Mouse (Mus musculus): ENCODE measurements around the gene Chst3.
A peak's percentile ranks its signal among the peaks of the same experiment; 100 is the strongest.

Gene Chst3

GRCm38 (mm10) chr10:60199378-60199777 lies 19.7 kb downstream of the Chst3 start:
- DNase-seq (ENCODE audit: low read depth, low spot score), result no peak

GRCm38 (mm10) chr10:60197406-60197821 lies 21.6 kb downstream of the Chst3 start:
- DNase-seq (ENCODE audit: low read depth, low spot score), result no peak

GRCm38 (mm10) chr10:60196971-60197370 lies 22.1 kb downstream of the Chst3 start:
- DNase-seq (ENCODE audit: low read depth, low spot score), result no peak

- no peak for DNase-seq (ENCODE audit: low read depth, low spot score)
These were observed 24.0 kb downstream of the Chst3 start for GRCm38 (mm10) chr10:60195087-60195486.

- DNase-seq (ENCODE audit: low read depth, low spot score), result peak; percentile 82
These were observed 25.3 kb downstream of the Chst3 start for GRCm38 (mm10) chr10:60193532-60194423.

- peak; percentile 92 for DNase-seq (ENCODE audit: low read depth, low spot score)
These were observed 27.3 kb downstream of the Chst3 start for GRCm38 (mm10) chr10:60191796-60192195.

GRCm38 (mm10) chr10:60189534-60190186 lies 29.4 kb downstream of the Chst3 start:
- no peak for DNase-seq (ENCODE audit: low read depth, low spot score)

GRCm38 (mm10) chr10:60186191-60186945 lies 32.7 kb downstream of the Chst3 start:
- DNase-seq (ENCODE audit: low read depth, low spot score), result peak; percentile 72

- no peak for DNase-seq (ENCODE audit: low read depth, low spot score)
These were observed 33.9 kb downstream of the Chst3 start for GRCm38 (mm10) chr10:60185023-60185709.

- peak; percentile 86 for DNase-seq (ENCODE audit: low read depth, low spot score)
These were observed 43.8 kb downstream of the Chst3 start for GRCm38 (mm10) chr10:60175306-60175705.

- DNase-seq (ENCODE audit: low read depth, low spot score), result peak; percentile 26
These were observed 44.6 kb downstream of the Chst3 start for GRCm38 (mm10) chr10:60174506-60174905.

GRCm38 (mm10) chr10:60173035-60173434 lies 46.0 kb downstream of the Chst3 start:
- DNase-seq (ENCODE audit: low read depth, low spot score), result no peak

- DNase-seq (ENCODE audit: low read depth, low spot score), result no peak
These were observed 46.8 kb downstream of the Chst3 start for GRCm38 (mm10) chr10:60172306-60172705.

GRCm38 (mm10) chr10:60171368-60171767 lies 47.7 kb downstream of the Chst3 start:
- DNase-seq (ENCODE audit: low read depth, low spot score), result no peak

- peak; percentile 80 for DNase-seq (ENCODE audit: low read depth, low spot score)
These were observed 48.6 kb downstream of the Chst3 start for GRCm38 (mm10) chr10:60170326-60171089.

- DNase-seq (ENCODE audit: low read depth, low spot score), result no peak
These were observed 50.1 kb downstream of the Chst3 start for GRCm38 (mm10) chr10:60168960-60169359.

GRCm38 (mm10) chr10:60168306-60168705 lies 50.8 kb downstream of the Chst3 start:
- no peak for DNase-seq (ENCODE audit: low read depth, low spot score)

- peak; percentile 87 for DNase-seq (ENCODE audit: low read depth, low spot score)
These were observed 53.0 kb downstream of the Chst3 start for GRCm38 (mm10) chr10:60166068-60166467.

- DNase-seq (ENCODE audit: low read depth, low spot score), result no peak
These were observed 54.2 kb downstream of the Chst3 start for GRCm38 (mm10) chr10:60164869-60165268.

- peak; percentile 29 for DNase-seq (ENCODE audit: low read depth, low spot score)
These were observed 56.1 kb downstream of the Chst3 start for GRCm38 (mm10) chr10:60162973-60163255.

Measured in ZHBTc4 (cell line).